Mouse (Mus musculus) kidney, adult 2 months (tissue): Measurements from ENCODE around the gene Sox5.

Source experiments
- CTCF ChIP-seq: fragments of 200-500 bp; conservative IDR thresholded peaks from 2 replicates; pipeline ENCODE4 v1.5.1; 2011; ENCODE audit warnings: low read depth, mild to moderate bottlenecking, control low read depth, low read length, moderate library complexity, mixed read lengths; ENCODE audit not compliant: insufficient read depth, insufficient read length
- POLR2A ChIP-seq: fragments of 200-500 bp; IDR thresholded peaks from one replicate; pipeline ENCODE4 v1.6.1; 2011; ENCODE audit warnings: low read depth, low read length, control low read depth

- TF ChIP-seq CTCF = no peak
- no peak for TF ChIP-seq POLR2A
These were observed 993.3 kb downstream of the Sox5 start for GRCm38 (mm10) chr6:143788446-143788845.
